Mouse (Mus musculus) erythroblast, adult 5-6 weeks (primary cell): Measurements from ENCODE around the gene Crebl2. TPM values are rescaled to one million over a fixed set of nuclear protein-coding genes. Genes with fewer than 3 reads are reported as not detected.
A peak's percentile ranks its signal among the peaks of the same experiment; 100 is the strongest.

ENCODE experiments used
- ATAC-seq: replicated peaks from 2 replicates; pipeline ENCODE4 v1.8.0; 2016; ENCODE audit warnings: moderate number of reproducible peaks, mild to moderate bottlenecking, moderate TSS enrichment, inconsistent platforms; ENCODE audit not compliant: poor library complexity, low FRiP score, severe bottlenecking
- total RNA-seq, 2 experiments: library from RNA; stranded (forward) in 1 of 2; stranded (reverse) in 1 of 2; fragments of 150-400 nt in 1 of 2; fragments of 200-764, 138-1000 nt in 1 of 2; gene quantifications; 2 replicates each; pipeline versions ENCODE4 v1.2.3 to v1.2.4; 2015 to 2017; ENCODE audit warnings: low replicate concordance in 2 of 2

Crebl2 gene
- total RNA-seq (2015; ENCODE audit: low replicate concordance) (23.0 and 23.2 TPM in 2 replicates), total RNA-seq (2017; ENCODE audit: low replicate concordance) (26.0 and 49.9 TPM in 2 replicates)

GRCm38 (mm10) chr6:134829786-134830700, at the start of gene Crebl2:
Gene Crebl2, plus strand, starts transcription at chr6:134830154.
- peak; percentile 84 for ATAC-seq

GRCm38 (mm10) chr6:134781494-134781913, 48.5 kb upstream of the Crebl2 start:
- no peak for ATAC-seq

DNA sequence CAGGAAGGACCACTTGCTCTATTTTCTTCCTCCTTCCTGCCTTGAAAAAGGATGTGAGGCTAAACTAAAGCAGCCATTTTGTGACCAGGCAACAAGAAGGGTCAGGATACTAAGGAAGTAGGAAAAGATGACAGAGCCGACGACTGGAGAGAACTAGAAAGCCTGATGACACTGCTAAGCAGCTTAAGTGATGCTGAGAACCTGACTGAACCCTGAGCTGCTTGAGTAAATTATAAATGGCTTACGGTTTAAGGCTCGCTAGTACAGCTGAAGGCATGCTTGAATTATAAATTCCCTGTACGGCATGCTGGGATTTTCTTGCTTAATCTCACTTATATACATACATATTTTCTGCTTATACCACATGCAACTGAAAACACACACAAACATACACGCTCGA, 47.1 kb upstream of the Crebl2 start:
- no peak for ATAC-seq

DNA sequence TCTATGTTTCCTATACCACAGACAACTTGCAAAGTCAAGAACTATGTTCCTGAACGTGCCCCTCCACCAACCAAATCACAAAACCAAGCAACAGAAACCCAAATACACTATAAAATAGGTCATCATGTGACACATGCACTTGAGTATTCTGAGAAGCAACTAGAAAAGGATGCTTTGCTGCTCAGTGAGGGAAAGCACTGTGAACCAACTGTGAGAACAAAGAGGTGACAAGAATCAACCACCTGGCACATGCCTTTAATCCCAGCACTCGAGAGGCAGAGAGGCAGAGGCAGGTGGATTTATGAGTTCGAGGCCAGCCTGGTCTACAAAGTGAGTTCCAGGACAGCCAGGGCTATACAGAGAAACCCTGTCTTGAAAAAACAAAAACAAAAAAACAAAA, 43.5 kb upstream of the Crebl2 start:
- ATAC-seq: no peak

- ATAC-seq: no peak
Observed at GRCm38 (mm10) chr6:134789100-134789499, 40.9 kb upstream of the Crebl2 start.

DNA sequence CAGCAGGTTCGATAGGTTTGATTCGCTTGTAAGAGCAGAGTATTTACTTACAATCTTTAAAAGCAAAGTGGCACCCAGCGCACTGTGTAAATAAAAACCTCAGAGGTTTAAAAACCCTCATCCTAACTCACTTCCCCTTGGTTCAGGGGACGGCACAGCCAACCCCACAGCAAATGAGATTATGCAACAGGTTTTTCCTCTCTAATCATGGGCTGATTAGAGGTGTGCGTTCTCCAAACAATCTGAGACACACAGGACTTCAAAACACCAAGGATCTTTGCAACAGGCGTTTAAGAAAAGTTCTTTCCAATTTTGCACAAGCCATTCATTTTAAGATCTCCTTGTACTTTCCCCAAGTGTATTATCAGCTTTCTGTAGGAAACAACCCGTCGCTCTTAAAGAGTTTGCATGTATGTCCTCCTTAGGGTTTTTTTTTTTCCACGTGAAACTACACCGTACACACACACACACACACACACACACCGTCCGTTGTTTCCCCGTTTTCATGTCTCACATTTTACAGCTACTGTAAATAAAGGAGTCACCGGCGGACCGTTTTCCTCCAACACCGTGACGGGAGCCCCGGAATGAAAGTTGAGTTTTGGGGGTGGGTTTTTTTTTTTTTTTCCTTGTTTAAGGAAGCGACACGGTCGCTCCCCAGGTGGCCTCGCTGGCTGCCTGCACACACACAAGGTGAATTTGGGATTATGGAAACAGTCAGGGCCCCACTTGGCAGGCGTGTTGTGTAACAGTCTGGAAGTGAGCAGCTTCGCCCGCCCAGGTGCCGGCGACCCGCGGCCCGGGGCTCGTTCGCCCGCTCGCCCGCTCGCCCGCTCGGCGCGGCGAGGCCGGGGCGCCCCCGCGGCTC, 38.5 kb upstream of the Crebl2 start:
- no peak for ATAC-seq

GRCm38 (mm10) chr6:134792141-134793045, 37.6 kb upstream of the Crebl2 start, which contains the start of gene Dusp16:
Gene Dusp16, minus strand, starts transcription at chr6:134792625.
- peak; percentile 76 for ATAC-seq

GRCm38 (mm10) chr6:134793046-134793806, 36.7 kb upstream of the Crebl2 start:
- no peak for ATAC-seq

GRCm38 (mm10) chr6:134793911-134794520, 35.9 kb upstream of the Crebl2 start:
- ATAC-seq: peak; percentile 88

DNA sequence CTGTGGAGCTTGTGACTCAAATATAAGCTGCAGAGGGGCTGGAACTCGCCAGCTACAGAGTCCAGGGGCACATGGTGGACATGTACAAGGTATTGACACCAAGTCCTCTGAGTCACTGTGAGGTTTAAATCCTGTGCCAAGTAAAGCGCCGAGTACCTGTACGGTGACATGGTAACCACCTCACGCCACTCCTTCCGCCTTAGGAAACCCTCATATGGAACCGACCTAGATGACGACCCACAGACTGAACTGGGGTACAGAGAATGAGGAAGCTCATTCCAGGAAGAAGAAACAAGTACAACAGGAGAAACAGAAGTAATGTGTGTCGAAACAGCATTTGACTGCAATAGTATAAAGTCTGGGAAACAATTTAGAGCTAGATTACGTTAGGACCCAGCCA, 33.7 kb upstream of the Crebl2 start:
- ATAC-seq: no peak

DNA sequence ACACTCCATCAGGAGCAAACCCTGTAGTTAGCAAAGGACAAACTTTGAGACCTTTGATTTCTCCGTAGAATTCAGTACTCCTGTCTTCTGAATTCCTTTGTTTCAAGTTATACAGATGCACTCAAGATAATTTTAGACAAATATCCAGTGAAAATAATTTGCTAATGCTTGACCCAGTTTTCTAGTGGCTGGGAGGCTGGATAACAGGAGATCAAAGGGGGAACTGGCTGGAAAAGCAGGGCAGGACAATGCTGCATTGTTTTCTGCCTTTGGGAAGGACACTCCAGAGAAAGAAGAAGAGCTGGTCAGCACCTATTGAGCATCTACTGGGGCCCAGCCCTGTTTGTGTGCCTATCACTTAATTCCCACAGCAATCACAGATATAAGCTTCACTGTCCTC, 28.5 kb upstream of the Crebl2 start:
- ATAC-seq: no peak

DNA sequence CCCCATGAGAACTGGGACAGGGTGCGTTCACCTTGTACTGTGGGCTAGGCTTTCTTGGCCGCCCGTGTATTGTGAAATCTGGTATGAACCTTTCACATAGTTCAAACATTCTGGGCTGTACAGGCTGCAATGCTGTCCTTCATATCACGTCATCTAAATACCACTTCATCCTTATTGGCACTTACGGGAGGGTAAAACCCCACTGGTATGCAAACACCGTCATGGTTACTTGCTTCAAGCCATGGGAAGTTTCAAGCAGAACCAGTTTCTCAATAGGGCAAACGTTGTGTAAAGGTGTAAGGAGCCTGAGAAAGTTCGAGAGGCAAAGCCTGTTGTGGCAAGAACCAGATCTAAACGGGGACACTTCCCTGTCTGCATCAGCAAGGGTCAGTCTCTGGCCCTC, 27.3 kb upstream of the Crebl2 start:
- ATAC-seq: no peak

DNA sequence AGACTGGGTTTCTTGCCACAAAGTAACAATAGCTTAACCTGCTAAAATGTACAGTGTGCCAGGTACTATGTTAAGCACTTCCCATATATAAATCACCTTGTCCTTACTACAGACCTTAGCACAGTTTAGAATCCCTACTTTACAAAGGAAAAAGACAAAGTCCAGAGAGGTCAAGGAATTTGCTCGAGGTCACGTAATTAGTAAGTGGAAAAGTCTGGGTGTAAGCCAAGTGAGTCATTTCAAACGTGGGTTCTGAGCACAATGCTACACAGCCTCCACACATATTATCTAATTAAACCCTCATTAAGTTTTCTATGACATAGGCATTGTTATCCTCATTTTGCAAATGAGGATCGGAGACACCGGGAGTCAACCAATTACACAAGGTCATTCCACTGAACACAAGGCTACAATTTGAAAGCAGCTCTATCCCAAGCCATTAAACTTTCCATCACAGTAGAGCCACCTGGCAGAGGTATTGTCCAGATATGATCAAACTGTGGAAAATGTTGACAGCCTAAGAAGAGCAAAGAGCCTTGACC, 25.1 kb upstream of the Crebl2 start:
- ATAC-seq: no peak

GRCm38 (mm10) chr6:134806130-134806529, 23.8 kb upstream of the Crebl2 start:
- no peak for ATAC-seq

GRCm38 (mm10) chr6:134807091-134807490, 22.9 kb upstream of the Crebl2 start:
- no peak for ATAC-seq

GRCm38 (mm10) chr6:134807794-134808193, 22.2 kb upstream of the Crebl2 start:
- 0 out of 2 replicates have a peak, but pooled peaks have one; percentile 11 for ATAC-seq

DNA sequence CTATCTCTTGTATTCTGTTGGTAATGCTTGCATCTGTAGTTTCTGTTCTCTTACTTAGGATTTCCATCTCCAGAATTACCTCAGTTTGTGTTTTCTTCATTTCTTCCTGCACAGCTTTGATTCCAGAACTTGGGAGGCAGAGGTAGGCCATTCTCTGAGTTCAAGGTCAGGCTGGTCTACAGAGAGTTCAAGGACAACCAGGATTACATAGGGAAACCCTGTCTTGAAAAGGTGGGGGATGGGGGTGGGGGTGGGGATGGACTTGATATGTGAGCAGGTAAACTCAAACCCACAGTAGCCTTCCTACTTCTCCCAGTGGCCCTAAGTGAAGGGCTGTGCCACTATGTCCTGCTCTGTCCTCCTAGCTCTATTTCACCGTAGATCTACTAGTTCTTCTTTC, 16.9 kb upstream of the Crebl2 start:
- ATAC-seq: no peak
